Mouse (Mus musculus) layer of hippocampus, adult 9-10 months (tissue): Measurements from ENCODE around the gene Scn4b.

ENCODE experiments used
- DNase-seq: peaks from one replicate; pipeline ENCODE4 v3.0.0; 2022; ENCODE audit warnings: low spot score

Gene Scn4b

GRCm38 (mm10) chr9:45126941-45127340 lies 11.3 kb upstream of the Scn4b start:
- no peak for DNase-seq

DNA sequence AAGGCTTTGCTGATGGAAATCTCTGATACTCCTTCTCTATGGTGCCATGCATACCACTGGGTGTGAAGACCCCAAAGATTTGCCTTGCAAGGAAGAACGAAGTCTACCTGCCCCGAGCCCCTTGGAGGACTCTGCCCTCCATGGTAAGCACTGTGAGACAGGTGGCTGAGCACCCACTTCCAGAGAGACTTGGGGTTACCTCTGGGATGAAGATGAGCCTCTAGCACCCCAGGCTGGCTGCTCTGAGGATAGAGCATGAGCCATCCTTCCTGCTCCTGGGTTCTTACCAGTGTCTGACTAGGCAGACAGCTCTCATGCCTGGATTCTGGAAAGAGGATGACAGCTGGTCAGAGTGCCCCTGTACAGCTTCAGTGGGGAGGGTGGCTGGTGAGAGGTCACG lies 8.1 kb upstream of the Scn4b start:
- DNase-seq = no peak

DNA sequence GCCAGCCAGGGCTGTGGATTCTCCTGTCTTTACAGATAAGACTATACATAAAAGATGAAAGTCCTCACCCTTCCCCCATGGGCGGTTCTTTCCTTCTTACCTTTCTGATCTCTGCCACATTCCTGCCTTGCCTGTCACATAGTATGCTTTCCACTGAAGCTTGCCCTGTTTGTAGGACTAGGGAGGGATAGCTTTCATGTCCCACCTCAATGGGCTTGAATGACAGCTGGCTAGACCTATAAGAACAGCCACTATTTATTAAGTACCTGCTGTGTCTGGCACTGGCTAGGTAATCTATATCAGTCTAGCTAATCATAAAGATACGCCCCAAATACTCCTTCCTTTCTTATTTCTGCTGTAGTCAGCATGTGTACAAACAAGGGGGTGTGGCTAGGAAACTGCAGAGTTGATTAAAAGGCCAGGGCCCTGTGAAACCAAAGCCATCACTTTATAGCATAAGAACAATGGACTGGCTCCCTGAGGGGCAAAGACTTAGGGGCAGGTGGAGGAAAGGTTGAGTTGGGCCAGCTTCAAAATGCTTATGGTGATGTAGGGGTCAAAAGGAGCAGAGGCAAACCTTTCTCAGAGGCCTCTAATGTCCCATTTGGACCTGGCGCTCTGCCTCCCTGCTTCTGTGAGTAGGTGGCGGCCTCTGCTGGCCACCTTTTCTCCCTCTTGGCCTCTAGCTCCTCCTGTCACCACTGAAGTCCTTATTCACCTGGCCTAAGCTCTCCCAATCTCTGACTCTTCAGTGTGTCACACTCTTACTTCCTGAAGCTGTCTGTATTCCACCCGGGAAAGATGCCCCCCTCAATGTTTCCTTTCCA lies 4.5 kb upstream of the Scn4b start:
- no peak for DNase-seq

- no peak for DNase-seq
Observed at GRCm38 (mm10) chr9:45136442-45137169, 1.6 kb upstream of the Scn4b start.

- DNase-seq = no peak
Observed at GRCm38 (mm10) chr9:45139082-45139481, 887 bp downstream of the Scn4b start.

DNA sequence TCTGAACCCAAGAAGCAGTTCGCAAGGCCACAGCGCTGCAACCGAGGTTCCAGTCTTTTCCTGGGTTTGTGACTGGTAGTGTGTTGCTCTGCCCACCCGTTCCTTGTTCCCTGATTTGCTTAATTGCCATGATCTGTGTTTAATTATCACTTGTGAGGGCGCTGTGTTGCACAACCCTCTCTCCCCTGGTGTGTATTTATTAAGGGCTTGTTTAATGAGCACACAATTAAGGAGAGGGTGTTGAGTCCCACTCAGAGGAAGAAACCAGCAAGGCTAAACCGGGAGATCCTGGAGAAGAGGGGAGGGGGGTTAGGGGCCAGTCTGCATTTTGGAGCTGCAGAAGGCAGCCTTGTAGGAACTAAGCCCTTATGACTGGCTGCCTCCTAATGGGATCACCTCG lies 2.8 kb downstream of the Scn4b start:
- DNase-seq = no peak

DNA sequence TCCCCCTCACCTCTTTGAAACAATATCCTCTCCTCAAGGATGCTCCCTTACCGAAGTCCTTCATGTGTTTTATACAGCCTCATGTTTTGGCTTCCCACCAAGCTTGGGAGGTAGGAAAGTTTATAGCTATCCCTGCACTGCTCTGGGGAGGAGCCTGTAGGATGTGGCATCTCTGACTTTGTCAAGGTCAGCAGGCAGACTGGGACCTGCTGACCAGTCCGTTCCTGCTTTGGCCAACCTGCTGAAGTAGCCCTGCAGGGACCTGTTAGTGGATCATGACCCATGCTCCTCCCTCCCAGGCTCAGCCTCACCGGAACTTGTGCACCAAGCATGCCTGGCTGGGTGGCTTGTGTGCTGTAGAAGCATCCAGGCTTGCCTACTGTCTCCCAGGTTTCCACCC lies 4.5 kb downstream of the Scn4b start:
- DNase-seq = no peak

- DNase-seq = no peak
Observed at GRCm38 (mm10) chr9:45145533-45146266, 7.5 kb downstream of the Scn4b start.

- peak; percentile 79 for DNase-seq
Observed at GRCm38 (mm10) chr9:45146267-45146597, 8.0 kb downstream of the Scn4b start.

DNA sequence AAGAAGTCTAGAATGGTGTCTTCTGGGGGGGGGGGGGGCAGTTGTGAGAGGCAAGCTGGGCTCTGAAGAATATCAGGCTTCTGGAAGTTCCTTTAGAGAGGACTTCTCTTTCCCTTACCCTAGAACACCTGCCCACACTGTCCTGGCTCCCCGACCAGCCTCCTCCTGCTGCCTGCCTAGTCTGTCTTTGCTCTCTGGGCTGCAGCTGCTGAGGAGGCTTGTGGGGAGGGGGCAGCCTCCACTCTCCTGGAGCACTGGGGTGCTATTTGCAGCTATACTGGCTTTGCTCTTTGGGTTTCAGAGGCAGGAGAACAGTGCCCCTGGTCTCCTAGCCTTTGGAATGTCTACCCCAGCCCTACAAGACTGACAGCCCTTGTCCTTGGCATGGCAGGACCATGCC lies 12.7 kb downstream of the Scn4b start:
- DNase-seq = no peak

DNA sequence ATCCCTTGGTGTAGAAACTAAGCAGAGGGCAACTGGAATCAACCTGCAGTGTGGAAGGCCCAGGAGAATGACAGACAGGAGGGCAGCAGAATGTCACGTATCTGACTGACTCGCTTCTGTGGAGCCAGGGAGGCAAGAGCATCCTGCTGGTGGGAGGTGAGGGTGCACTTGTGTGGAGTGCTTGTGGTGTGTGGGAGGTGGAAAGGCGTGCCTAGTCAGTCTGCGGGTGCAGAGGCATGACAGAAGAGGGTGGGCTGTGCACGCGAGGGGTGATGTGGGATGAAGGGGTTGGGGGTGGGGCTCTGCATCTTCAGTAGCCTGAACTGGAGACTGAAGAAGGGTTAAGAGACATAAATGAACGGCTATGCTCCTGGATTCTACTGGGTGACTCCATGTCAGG lies 15.2 kb downstream of the Scn4b start:
- no peak for DNase-seq

GRCm38 (mm10) chr9:45167903-45168302 lies 29.7 kb downstream of the Scn4b start:
- no peak for DNase-seq

DNA sequence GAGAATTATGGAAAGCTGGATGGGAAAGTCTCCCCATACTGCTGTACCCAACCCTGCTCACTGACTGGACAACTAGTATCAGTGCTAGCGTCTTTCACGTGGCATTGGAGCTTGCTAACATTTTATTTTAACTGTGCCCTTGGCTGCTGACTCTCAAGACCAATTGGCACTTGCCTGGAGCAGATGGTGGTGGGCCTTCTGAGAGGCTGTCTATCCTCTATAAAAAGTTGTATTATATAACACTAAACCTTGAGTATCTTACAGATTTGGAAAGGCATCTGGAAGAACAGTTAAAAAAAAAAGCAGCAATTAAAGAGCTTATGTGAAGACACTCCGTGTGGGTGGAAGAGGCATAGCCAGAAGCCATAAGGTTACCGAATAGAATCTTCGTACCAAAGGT lies 32.0 kb downstream of the Scn4b start:
- DNase-seq = no peak

GRCm38 (mm10) chr9:45171073-45171610 lies 32.9 kb downstream of the Scn4b start:
- no peak for DNase-seq

GRCm38 (mm10) chr9:45173475-45173874 lies 35.3 kb downstream of the Scn4b start:
- no peak for DNase-seq

GRCm38 (mm10) chr9:45179282-45179681 lies 41.1 kb downstream of the Scn4b start:
- no peak for DNase-seq

- no peak for DNase-seq
Observed at GRCm38 (mm10) chr9:45181770-45182169, 43.6 kb downstream of the Scn4b start, which contains the start of gene BC049352. Gene BC049352, plus strand, starts transcription at chr9:45182007.

DNA sequence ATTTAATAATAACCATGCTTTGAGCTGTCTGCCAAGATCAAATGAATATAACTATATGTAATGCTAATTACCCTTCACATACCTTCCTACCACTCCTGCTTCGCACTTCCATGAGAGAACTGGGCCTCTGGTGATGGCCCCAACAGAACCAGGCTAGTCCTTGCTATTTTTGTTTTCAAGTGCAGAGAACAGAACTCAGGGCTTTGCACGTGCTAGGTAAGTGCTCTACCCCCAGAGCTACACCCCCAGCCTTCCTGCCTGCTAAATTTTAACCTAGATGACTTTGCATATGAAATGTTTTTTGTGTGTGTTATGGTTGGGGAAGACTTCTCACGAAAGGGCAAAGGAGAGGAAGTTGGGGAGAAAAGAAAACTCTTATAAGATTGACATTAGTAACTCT lies 44.3 kb downstream of the Scn4b start:
- no peak for DNase-seq

DNA sequence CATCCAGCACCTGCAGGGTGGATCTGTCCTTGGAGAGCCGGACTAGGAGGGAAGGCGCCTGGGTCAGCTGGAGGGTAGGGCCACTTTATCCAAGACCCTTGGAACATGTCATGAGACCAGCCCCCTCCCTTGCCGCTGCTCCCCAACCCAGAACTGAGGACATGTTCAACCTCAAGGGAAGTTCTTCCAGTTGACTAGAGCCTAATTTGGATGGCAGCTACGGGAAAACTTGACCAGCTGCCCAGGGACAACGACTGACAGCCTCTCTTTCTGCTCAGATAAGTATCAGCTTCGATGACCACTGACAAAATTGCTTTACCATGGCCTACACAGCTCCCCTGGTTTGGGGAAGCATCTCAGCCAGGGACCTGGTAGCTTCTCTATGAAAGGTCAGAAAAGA lies 45.1 kb downstream of the Scn4b start:
- DNase-seq = no peak

- no peak for DNase-seq
Observed at GRCm38 (mm10) chr9:45185250-45185649, 47.1 kb downstream of the Scn4b start.

DNA sequence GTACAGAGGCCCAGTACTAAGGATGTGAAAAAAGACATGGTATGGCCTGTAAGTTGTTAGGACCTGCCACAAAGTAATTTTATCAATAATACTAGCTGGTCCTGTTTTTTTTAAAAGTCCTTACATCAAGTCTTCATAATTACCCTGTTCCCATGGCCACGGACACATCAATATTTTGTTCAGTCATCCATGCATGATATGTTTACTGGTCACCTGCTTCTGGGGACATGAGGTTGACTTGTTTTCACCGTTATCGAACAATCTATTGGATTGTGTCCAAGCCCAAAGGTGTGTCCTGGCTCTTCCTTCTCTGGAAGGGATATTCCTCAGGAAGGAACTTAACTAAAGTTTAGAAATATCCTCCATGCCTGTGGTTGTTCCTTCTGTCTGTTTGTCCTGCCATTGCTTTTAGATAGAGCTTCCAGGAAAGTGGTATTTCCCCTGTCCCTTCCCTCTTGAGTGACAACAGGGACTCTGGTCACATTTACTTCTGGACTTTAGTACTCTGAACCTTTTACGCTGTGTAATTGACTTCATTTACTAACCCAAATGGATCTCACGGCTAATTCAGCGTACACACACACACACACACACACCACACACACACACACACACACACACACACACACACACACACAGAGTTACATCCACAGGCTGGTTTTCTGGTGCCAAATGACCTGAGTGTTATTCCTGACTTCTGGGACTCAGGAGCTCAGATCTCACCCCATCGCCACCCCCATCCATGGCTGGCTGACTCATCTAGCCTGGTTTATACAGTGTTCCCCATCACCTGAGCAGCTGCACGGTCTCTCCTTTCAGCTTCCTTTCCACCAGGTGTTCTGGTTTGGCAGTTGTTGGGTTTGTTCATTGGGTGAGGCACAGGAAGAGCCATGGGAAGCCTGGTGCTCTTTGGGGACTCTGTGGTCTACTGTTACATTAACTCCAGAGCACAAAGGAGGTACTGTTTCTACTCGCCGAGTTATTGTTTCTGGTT lies 50.7 kb downstream of the Scn4b start:
- no peak for DNase-seq
